ENCODE assay signal across 8 mouse cellular contexts in genomic region chr10:80747410-80747809, GRCm38 (mm10). TPM values are rescaled to one million over a fixed set of nuclear protein-coding genes. Genes with fewer than 3 reads are reported as not detected.
DNase-seq lines count a peak whose midpoint lies in the region.

No protein-coding gene starts in this region.

- peak; percentile 79 for DNase-seq in CD4-positive helper T cell, adult 2 months (ENCODE audit: low read depth, low spot score)
- DNase-seq in MN1 (ENCODE audit: low spot score) = peak; percentile 78
- DNase-seq in cerebellum, postnatal 25 days = peak; percentile 90 to 92
- peak; percentile 68 for DNase-seq in gastrocnemius, postnatal 25 days
- DNase-seq in layer of hippocampus, adult 8-10 months (ENCODE audit: low spot score in 2 of 2) = peak; percentile 58 to 76
- peak; percentile 78 for DNase-seq in lung, postnatal 36 days
- peak; percentile 42 to 50 for DNase-seq in right cerebral cortex, postnatal 36 days (ENCODE audit: low spot score in 2 of 2)
- DNase-seq in yolk sac, embryonic 10.5 days (ENCODE audit: low spot score) = peak; percentile 63

RNA-seq across cellular contexts. Expression of gene Ap3d1, which starts 5.3 kb away (rescaled TPM):
- 10 to 100 TPM; 22.1 to 25.0 TPM for total RNA-seq in gastrocnemius, postnatal 25 days (2021)
- 100 to 1,000 TPM; 136 to 163 (median 147) TPM for total RNA-seq in layer of hippocampus, adult 8-10 months (2022)

RNA-seq across cellular contexts. Expression of gene Dot1l, which starts 7.6 kb away (rescaled TPM):
- 10 to 100 TPM; 24.6 TPM for total RNA-seq in gastrocnemius, postnatal 25 days (2021)
- 10 to 100 TPM; 43.7 to 56.4 (median 51.3) TPM for total RNA-seq in layer of hippocampus, adult 8-10 months (2022)

RNA-seq across cellular contexts. Expression of gene Izumo4, which starts 45.4 kb away (rescaled TPM):
- 1 to 10 TPM; 2.4 to 3.8 TPM for total RNA-seq in gastrocnemius, postnatal 25 days (2021)
- total RNA-seq in layer of hippocampus, adult 8-10 months (2022) = 10 to 100 TPM; 56.6 to 73.2 (median 69.8) TPM

RNA-seq across cellular contexts. Expression of gene Mob3a, which starts 45.6 kb away (rescaled TPM):
- total RNA-seq in gastrocnemius, postnatal 25 days (2021) = 1 to 10 TPM; 5.7 to 6.8 TPM
- total RNA-seq in layer of hippocampus, adult 8-10 months (2022) = 10 to 100 TPM; 13.8 to 18.0 (median 15.0) TPM

RNA-seq across cellular contexts. Expression of gene Sf3a2, which starts 50.6 kb away (rescaled TPM):
- total RNA-seq in gastrocnemius, postnatal 25 days (2021) = 10 to 100 TPM; 24.0 to 24.9 TPM
- 10 to 100 TPM; 43.3 to 60.0 (median 50.2) TPM for total RNA-seq in layer of hippocampus, adult 8-10 months (2022)

Comparison
In these comparisons a context has a peak if more than half of its experiments do, and no peak if none do; other contexts are left out.
1. Peak in every context shown above with its lines: DNase-seq.
2. RNA of gene Ap3d1, which starts 5.3 kb away (total RNA-seq): 136 to 163 TPM in layer of hippocampus, adult 8-10 months; 22.1 to 25.0 TPM in gastrocnemius, postnatal 25 days; every median in the first group is over 4 times any median in the second.
3. RNA of gene Izumo4, which starts 45.4 kb away (total RNA-seq): 56.6 to 73.2 TPM in layer of hippocampus, adult 8-10 months; 2.4 to 3.8 TPM in gastrocnemius, postnatal 25 days; every median in the first group is over 10 times any median in the second.